Mouse (Mus musculus): ENCODE measurements around the gene Sdk1. TPM values are rescaled to one million over a fixed set of nuclear protein-coding genes. Genes with fewer than 3 reads are reported as not detected.

Sdk1 gene
- polyA plus RNA-seq, 1 experiment from 2014 or later: 2.0 TPM

DNA sequence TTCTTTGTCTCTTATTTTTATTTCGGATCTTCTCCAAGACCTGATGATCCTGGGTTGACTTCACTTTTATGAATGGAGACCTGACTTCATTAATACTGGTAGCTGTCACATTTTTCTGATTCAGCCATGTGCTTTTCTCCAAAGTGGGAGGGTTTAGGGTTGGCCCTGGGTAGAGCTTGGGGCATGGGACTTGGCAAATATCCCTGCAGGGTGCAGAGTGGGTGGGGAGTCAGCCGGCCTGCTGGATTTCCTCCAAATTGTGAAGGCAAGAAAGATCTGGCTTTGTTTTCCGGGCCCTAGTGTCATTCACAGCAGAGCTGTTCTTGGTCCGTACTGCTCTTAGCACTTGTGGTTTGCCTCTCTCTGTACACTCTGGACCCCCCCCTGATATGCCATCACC lies 103.1 kb downstream of the Sdk1 start:
- Histone ChIP-seq H3K9me3 (no peaks in the 10 kb centered on the region), H3K27me3 (no peaks in the 10 kb centered on the region), H3K4me3 (replicated peaks) (no peak overlapping the region), H3K4me2 (no peak overlapping the region), H3K9ac (replicated peaks) (no peak overlapping the region), H3K27ac (no peak overlapping the region), H3K4me1 (replicated peaks) (peaks cover 5% of the 10 kb centered on the region; the same call in 1 of the 2 replicates), H3K36me3 (no peaks in the 10 kb centered on the region)
- WGBS: 83% methylated on average over 4 of the region's 4 CpGs
- no peak for ATAC-seq (ENCODE audit: insufficient number of reproducible peaks, insufficient read depth, low FRiP score, low TSS enrichment, low read depth)

DNA sequence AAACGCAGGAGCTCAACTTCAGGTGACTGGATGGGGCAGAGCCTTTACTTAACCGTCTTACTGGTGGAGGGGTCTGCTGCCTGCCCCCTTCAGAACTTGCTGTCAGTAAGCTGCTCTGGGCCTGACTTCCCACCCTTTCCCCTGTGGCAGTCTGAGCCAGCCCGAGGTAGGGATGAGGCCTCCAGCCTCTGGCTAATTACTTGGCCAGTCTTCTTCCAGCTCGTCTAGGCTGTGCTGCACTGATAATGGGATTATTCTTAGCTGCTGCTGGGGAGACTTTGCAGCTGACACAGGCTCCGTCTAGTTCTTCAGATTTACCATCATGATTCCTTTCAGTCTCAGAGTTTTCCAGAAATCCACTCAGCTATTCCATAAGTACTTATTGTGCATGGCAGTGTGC lies 104.2 kb downstream of the Sdk1 start:
- Histone ChIP-seq H3K27me3 (no peaks in the 10 kb centered on the region), H3K4me1 (replicated peaks) (peaks cover 5% of the 10 kb centered on the region; the same call in 1 of the 2 replicates), H3K27ac (no peak overlapping the region), H3K36me3 (no peaks in the 10 kb centered on the region), H3K9ac (replicated peaks) (no peak overlapping the region), H3K4me2 (no peak overlapping the region), H3K4me3 (replicated peaks) (no peak overlapping the region), H3K9me3 (no peaks in the 10 kb centered on the region)
- 60% methylated on average over 5 of the region's 5 CpGs for WGBS
- no peak for ATAC-seq (ENCODE audit: insufficient number of reproducible peaks, insufficient read depth, low FRiP score, low TSS enrichment, low read depth)

DNA sequence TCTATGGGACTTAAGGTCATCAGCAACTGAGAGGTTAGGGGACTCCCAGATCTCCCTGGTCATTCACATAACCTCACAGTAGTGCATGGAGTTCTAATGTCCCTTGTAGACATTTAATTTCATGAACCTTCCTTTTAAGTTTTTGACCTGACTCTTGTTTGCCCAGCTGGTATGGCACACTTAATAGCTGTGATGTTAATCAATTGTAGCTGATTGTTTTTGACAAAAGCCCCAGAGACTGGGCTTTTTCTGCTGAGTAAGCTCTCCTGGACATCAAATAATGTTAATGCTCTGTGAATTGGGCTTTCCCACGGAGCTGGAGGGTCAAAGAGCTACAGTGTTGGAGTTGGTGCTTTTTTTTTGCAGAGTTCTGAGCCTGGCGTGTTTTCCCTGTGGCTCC lies 121.4 kb downstream of the Sdk1 start:
- Histone ChIP-seq H3K27ac (no peak overlapping the region), H3K4me2 (no peak overlapping the region), H3K36me3 (no peaks in the 10 kb centered on the region), H3K4me1 (replicated peaks) (no peaks in the 10 kb centered on the region; the same call in 1 of the 2 replicates), H3K4me3 (replicated peaks) (no peak overlapping the region), H3K27me3 (no peaks in the 10 kb centered on the region), H3K9ac (replicated peaks) (no peak overlapping the region), H3K9me3 (no peaks in the 10 kb centered on the region)
- 27% methylated on average over 2 of the region's 2 CpGs for WGBS
- no peak for ATAC-seq (ENCODE audit: insufficient number of reproducible peaks, insufficient read depth, low FRiP score, low TSS enrichment, low read depth)

DNA sequence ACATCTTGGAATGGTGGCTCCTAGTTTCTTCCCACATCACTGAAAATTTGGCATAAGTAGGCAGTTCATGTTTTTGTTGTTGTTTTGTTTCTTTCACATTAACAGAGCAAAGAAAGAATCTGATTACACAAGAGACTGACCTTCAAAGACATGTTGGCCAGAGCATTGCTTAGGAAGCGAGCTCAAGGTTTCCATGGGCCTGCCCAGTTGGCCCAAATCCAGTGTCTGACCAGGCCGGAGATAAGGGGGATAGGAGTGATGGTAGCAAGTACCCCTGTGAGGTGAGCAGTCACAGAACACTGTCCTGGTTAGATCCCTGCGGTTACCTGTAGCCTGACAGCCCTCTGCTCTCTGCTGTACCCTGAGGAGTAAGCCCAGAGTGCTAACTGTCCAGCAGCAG lies 122.7 kb downstream of the Sdk1 start:
- Histone ChIP-seq H3K4me3 (replicated peaks) (no peak overlapping the region), H3K9me3 (no peaks in the 10 kb centered on the region), H3K9ac (replicated peaks) (no peak overlapping the region), H3K27me3 (no peaks in the 10 kb centered on the region), H3K27ac (no peak overlapping the region), H3K4me1 (replicated peaks) (peaks cover 2% of the 10 kb centered on the region; the same call in 1 of the 2 replicates), H3K36me3 (no peaks in the 10 kb centered on the region), H3K4me2 (no peak overlapping the region)
- 92% methylated on average over 3 of the region's 3 CpGs for WGBS
- no peak for ATAC-seq (ENCODE audit: insufficient number of reproducible peaks, insufficient read depth, low FRiP score, low TSS enrichment, low read depth)

DNA sequence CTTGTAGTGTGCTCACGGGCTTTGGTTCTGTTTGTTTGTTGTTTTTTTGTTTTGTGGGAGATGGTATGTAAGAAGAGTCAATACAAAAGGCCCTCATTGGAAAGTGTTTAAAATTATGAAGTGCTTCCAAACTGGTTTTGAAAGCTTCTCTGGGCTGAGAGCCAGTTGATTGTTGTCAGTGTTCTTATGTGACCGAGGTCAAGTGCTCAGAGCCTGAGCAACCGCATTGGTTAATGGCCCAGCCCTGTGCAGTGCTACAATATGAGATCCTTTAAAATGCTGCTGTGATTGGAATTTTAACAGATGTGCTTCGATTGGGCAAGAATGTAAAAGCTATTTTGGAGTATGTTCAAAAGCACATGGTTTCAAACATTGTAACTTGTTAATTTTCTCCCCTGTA lies 127.3 kb downstream of the Sdk1 start:
- 46% methylated on average over 4 of the region's 4 CpGs for WGBS
- no peak overlapping the region for H3K4me2 ChIP-seq
- ATAC-seq (ENCODE audit: insufficient number of reproducible peaks, insufficient read depth, low FRiP score, low TSS enrichment, low read depth): no peak

DNA sequence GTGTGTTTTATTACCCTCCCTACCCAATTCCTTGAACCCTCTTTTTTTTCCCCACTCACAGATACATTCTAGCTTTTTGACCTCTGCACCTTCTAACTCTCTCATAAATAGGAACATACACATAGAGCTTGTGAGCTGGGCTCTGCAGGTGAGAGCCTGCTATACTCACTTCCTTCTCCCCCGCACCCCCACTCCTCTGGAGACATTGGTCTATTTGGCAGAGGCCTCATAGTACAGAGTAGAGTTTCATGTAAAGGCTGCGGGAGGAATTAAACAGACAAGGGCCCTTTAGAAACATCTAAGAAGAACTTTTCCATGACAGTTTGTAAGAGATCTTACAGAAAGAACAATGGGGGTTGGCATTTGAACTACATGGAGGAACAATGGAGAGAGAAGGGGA lies 133.5 kb downstream of the Sdk1 start:
- Histone ChIP-seq H3K4me2 (no peak overlapping the region), H3K27ac (no peak overlapping the region), H3K36me3 (no peaks in the 10 kb centered on the region), H3K9me3 (no peaks in the 10 kb centered on the region), H3K9ac (replicated peaks) (no peak overlapping the region), H3K4me3 (replicated peaks) (no peak overlapping the region), H3K4me1 (replicated peaks) (peaks cover 10% of the 10 kb centered on the region; the same call in 1 of the 2 replicates), H3K27me3 (no peaks in the 10 kb centered on the region)
- WGBS: 82% methylated on average over 2 of the region's 2 CpGs
- no peak for ATAC-seq (ENCODE audit: insufficient number of reproducible peaks, insufficient read depth, low FRiP score, low TSS enrichment, low read depth)

More for the DNA sequence above, 127.3 kb downstream of the Sdk1 start:
- Histone ChIP-seq H3K36me3 (no peaks in the 10 kb centered on the region), H3K4me1 (replicated peaks) (peaks cover 9% of the 10 kb centered on the region; the same call in 1 of the 2 replicates), H3K4me3 (replicated peaks) (no peak overlapping the region), H3K9me3 (no peaks in the 10 kb centered on the region), H3K27ac (no peak overlapping the region), H3K9ac (replicated peaks) (no peak overlapping the region), H3K27me3 (no peaks in the 10 kb centered on the region)

DNA sequence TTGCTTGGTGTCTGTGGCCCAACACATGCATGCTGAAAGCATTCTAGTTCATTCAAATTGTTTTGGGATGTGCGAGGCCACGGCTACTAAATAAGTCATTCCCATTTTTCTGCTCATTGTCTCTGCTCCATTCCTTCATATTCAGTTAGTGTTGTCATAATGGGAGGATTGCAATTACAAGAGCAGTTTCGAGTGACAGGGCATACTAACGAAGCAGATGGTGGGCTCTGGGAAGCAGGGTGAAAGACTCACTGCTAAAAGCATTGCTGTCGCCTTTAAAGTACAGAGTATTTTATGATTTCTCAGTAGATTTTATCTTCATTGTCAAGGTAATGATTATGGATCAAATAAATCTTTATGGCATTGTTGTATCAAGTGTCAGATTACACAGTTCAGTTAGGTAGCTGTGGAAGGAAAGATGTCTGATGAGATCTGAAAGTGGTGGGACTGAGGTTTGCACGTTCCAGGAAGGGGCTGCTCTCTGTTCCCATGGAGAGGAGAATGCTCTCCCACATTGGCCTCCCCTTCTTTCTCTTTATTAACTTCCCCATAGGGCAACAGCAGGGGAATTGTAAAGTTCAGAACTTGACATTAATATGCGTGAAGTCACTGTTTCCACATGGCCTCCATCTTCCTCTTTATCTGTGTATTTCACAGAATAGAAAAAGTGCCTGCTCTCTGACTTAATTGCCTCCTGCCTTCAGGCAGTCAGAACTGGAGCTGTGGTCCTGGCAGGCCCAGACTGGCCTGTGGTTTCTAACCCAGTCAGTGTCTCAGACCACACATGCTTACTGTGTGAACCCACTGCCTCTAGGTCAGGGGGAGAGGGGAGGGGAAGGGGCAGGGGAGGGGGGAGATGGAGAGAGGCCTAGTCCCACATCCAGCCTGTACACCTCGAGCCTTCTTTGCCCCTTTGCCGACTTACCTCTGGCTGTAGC lies 138.8 kb downstream of the Sdk1 start:
- 42% methylated on average over 9 of the region's 9 CpGs for WGBS
- no peaks in the 10 kb centered on the region for H3K36me3 ChIP-seq
- no peaks in the 10 kb centered on the region for H3K27me3 ChIP-seq
- ATAC-seq (ENCODE audit: insufficient number of reproducible peaks, insufficient read depth, low FRiP score, low TSS enrichment, low read depth): peak; percentile 56; the same call in 1 of the 2 replicates
- H3K9ac ChIP-seq (replicated peaks): no peak overlapping the region
- peak overlapping the region; percentile 51 for H3K27ac ChIP-seq
- peaks cover 20% of the 10 kb centered on the region for H3K4me1 ChIP-seq (replicated peaks)
- no peak overlapping the region for H3K4me2 ChIP-seq
- no peak overlapping the region for H3K4me3 ChIP-seq (replicated peaks)
- no peaks in the 10 kb centered on the region for H3K9me3 ChIP-seq

DNA sequence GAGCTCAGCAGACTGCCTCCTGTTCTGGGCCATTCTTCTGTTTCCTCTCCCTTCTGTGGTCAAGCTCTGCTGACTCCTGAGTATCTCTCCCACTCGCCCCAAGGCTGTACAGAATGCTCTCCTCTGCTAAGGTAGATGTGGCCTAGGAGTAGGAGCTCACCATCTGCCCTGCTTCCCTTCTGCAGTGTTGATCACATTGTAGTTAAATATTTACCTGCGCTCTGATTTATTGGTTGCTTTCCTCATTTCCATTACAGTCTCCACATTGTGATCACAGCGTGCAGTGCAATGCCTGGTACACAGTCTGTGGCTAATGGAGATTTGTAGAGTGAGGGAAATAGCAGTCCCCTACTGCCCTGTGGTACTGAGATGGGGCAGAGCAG lies 139.5 kb downstream of the Sdk1 start:
- no peak overlapping the region for H3K4me2 ChIP-seq
- no peaks in the 10 kb centered on the region for H3K9me3 ChIP-seq
- H3K27me3 ChIP-seq: no peaks in the 10 kb centered on the region
- peaks cover 20% of the 10 kb centered on the region for H3K4me1 ChIP-seq (replicated peaks)
- 49% methylated on average over 3 of the region's 3 CpGs for WGBS
- no peak for ATAC-seq (ENCODE audit: insufficient number of reproducible peaks, insufficient read depth, low FRiP score, low TSS enrichment, low read depth)
- H3K4me3 ChIP-seq (replicated peaks): no peak overlapping the region
- H3K36me3 ChIP-seq: no peaks in the 10 kb centered on the region
- H3K9ac ChIP-seq (replicated peaks): no peak overlapping the region
- peak overlapping the region; percentile 51 for H3K27ac ChIP-seq

DNA sequence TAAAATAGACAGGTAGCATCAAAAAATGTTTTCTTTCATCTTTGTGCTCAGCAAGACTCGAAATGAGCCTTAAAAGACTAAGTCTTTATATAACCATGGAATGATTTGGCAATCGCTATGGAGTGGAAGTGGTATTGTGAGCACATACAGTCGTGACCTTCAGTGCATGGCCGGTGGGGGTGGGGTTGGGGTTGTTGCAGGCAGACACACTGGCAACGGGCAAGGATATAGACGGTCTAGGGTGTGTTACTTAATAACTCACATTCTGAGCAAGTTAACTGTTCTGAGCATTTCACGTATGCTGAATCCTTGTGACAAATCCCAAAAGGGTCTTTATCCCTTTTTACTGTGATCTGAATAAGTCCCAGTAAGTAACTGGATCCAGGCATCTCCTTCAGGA lies 140.3 kb downstream of the Sdk1 start:
- 75% methylated on average over 7 of the region's 7 CpGs for WGBS
- Histone ChIP-seq H3K4me3 (replicated peaks) (no peak overlapping the region), H3K9me3 (no peaks in the 10 kb centered on the region), H3K9ac (replicated peaks) (no peak overlapping the region), H3K4me2 (no peak overlapping the region), H3K27me3 (no peaks in the 10 kb centered on the region), H3K4me1 (replicated peaks) (peaks cover 20% of the 10 kb centered on the region), H3K27ac (no peak overlapping the region), H3K36me3 (no peaks in the 10 kb centered on the region)
- no peak for ATAC-seq (ENCODE audit: insufficient number of reproducible peaks, insufficient read depth, low FRiP score, low TSS enrichment, low read depth)

DNA sequence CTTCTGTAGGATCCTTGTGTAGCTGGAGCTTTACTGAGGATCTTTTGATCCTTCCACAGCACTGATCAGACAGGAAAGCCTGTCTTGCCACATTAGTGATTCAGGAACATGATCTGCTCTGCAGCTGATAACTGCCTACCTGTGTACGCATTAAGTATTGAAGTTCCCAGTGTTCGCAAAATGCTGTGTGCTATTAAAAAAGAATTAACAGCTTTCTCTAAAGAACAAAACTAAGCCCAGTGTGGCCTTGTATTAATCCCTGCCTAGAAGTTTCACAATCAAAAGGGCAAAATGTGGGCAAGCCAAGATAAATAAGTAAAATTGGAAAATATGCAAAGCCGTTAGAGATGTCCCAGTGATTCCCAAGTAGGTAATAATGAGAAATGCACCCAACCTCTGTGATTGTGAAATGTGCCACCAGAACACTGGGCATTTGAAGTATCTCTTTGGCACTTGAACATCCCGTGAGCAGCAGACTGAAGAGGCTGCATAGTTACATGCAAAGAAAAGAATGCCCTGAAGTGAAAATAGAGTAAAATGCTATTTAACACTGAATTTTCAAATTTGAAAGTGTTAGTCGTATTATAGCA lies 141.1 kb downstream of the Sdk1 start:
- no peak overlapping the region for H3K9ac ChIP-seq (replicated peaks)

DNA sequence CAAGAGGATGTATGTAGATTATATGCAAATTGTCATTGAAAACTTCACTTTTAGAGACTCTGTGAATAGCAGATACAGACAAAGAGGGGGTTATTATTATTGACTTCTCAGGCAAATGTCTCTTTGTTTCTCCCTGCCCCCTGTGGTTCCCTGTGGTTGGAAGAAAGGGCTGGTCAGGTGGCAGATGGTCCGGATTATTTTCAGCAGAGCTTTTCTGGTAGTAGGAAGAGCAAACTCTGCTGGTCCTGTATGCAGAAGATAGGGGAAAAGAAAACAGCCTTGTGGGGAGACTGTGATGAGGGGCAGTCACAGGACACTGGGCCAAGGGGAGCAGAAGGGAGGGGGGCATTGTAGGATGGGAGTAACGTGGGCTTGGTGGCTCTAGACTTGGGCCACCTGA lies 147.2 kb downstream of the Sdk1 start:
- ATAC-seq (ENCODE audit: insufficient number of reproducible peaks, insufficient read depth, low FRiP score, low TSS enrichment, low read depth): no peak
- no peak overlapping the region for H3K4me2 ChIP-seq
- no peak overlapping the region for H3K4me3 ChIP-seq (replicated peaks)
- 60% methylated on average over 2 of the region's 2 CpGs for WGBS
- no peaks in the 10 kb centered on the region for H3K27me3 ChIP-seq
- no peak overlapping the region for H3K9ac ChIP-seq (replicated peaks)
- no peaks in the 10 kb centered on the region for H3K9me3 ChIP-seq
- no peaks in the 10 kb centered on the region for H3K36me3 ChIP-seq
- no peak overlapping the region for H3K27ac ChIP-seq
- 0 out of 2 replicates have a peak, but pooled peaks cover 5% of the 10 kb centered on the region for H3K4me1 ChIP-seq (replicated peaks)

More for the DNA sequence above, 141.1 kb downstream of the Sdk1 start:
- Histone ChIP-seq H3K27me3 (no peaks in the 10 kb centered on the region), H3K4me2 (no peak overlapping the region), H3K4me1 (replicated peaks) (peaks cover 20% of the 10 kb centered on the region), H3K9me3 (no peaks in the 10 kb centered on the region), H3K27ac (no peak overlapping the region), H3K36me3 (no peaks in the 10 kb centered on the region), H3K4me3 (replicated peaks) (no peak overlapping the region)
- ATAC-seq (ENCODE audit: insufficient number of reproducible peaks, insufficient read depth, low FRiP score, low TSS enrichment, low read depth): no peak
- WGBS: 81% methylated on average over 5 of the region's 5 CpGs

All from limb, embryonic 12.5 days (tissue).